Mouse (Mus musculus) naive thymus-derived CD4-positive, alpha-beta T cell, adult 2 months (primary cell): ENCODE measurements around the gene Dnajc5.
A peak's percentile ranks its signal among the peaks of the same experiment; 100 is the strongest.

Experiments used
- DNase-seq: peaks from one replicate; pipeline ENCODE4 v3.0.0-alpha.2; 2011; ENCODE audit warnings: low read depth

The Dnajc5 gene

DNA sequence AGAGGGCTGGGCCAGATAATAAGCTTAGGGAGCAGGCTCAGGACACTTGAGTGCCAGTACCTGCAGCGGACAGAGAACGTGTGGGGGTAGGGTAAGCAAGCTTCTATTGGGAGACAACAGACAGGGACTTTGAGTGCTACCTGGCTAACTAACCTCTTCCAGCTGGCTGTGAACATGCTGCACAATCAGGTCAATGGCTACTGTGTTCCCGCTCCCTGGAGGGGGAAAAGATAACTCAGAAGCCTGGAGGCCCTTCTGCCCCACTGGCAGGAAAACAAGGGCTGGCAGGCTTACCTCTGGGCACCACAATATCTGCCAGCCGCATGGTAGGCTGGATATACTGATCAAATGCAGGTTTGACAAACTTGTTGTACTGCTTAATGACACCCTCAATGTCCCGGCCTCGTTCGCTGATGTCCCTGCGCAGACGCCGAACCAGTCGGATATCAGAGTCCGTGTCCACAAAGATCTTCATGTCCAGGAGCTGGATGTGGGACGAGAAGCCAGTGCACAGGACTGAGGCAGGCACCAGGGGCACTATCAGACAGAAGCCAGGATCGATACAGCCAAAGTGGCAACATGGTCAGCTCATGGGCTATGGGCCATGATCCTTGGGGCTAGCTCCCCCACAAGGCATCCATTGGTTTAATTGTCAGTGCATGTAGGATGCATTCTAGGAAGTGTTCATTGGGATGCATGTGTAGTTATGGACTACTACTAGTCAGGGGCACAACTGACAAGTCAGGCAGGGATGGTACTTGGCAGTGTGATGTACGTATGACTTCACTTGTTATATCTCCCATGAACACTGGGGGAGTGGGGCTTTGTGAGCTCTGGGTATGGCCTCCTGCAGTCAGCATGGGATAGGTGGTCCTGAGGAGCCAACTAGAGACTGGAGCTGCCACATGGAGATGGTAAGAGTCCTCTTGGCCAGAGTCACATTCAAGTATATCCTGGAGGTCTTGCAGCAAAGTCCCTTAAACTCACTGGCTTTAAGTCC lies 52.9 kb downstream of the Dnajc5 start:
- DNase-seq: no peak

- no peak for DNase-seq
Observed at GRCm38 (mm10) chr2:181573961-181574360, 53.7 kb downstream of the Dnajc5 start.

- no peak for DNase-seq
Observed at GRCm38 (mm10) chr2:181574921-181575545, 54.7 kb downstream of the Dnajc5 start.

DNA sequence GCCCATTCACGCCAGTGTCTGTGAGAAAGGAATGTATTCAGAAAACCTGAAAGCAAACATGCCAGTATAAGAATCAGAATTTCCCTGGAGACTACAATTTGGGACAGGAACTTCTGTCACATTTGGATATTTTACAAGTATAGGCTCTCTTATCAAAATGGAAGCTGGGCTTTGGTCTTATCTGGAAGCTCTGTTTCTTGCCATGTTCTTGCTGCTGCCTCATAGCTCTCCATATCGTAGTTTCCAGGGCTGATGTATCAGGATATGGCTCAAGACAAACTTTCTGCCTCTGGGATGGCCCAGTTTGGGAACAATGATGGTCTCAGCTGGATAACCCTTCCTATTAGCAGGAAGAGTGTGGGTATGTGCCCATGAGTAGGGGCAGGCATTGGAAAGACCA lies 56.3 kb downstream of the Dnajc5 start:
- DNase-seq: no peak

- DNase-seq: no peak
Observed at GRCm38 (mm10) chr2:181577126-181577525, 56.8 kb downstream of the Dnajc5 start.

GRCm38 (mm10) chr2:181577981-181578581 lies 57.8 kb downstream of the Dnajc5 start:
- no peak for DNase-seq

- no peak for DNase-seq
Observed at GRCm38 (mm10) chr2:181578790-181579618, 58.7 kb downstream of the Dnajc5 start.

- DNase-seq: no peak
Observed at GRCm38 (mm10) chr2:181579681-181580080, 59.4 kb downstream of the Dnajc5 start.

- DNase-seq: no peak
Observed at GRCm38 (mm10) chr2:181580131-181580772, 60.0 kb downstream of the Dnajc5 start.

DNA sequence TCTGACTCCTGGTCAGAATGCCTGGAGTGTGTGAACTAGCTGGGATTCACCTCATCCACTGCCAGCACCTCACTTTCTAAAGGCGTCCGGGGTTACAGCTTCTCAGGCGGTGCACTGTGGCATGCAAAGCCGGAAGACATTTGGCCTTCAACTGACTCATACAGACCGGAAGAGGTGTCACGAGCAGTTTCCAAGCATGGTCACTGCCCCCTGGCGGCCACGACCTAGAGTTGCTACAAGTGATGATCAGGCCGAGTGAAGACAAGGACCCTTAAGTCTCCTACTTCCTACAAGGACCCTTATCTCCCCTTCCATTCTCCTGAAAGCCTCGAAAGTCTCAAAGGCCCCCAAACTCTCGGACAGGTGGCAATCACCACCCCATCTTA lies 60.7 kb downstream of the Dnajc5 start:
- peak; percentile 93 for DNase-seq

DNA sequence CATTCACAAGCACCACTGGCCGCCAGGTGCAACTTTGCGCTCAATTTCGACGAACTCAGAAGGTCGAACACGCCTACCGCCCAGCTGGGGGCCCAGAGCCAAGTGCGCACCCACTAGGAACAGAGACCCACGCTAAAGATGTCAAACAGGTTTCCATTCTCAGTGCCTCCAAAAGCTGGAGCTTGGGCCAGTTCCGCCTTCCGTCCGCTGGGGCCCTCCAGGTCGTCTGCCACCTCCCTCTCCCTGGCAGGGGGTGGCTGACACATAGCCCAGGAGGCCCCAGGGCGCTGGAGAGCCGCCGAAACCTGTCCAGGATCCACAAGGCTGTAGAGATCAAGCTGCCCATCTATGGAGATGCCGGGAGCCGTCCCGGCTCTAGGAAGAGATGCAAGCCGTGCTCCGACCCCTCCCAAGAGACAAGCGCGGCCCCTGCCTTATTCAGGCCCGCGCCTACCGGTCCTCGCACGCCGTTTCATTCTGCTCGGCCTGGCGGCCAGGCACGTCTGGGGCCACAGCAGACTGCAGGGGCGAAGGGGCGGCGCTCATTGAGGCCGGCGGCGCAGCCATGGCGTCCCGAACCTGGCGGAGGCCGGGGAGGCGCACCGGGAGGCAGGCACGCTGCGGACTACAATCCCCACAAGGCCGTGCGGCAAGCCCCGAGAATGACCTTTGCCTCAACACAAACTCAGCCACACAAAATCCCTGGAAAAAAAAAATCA lies 61.3 kb downstream of the Dnajc5 start:
- peak; percentile 78 for DNase-seq

DNA sequence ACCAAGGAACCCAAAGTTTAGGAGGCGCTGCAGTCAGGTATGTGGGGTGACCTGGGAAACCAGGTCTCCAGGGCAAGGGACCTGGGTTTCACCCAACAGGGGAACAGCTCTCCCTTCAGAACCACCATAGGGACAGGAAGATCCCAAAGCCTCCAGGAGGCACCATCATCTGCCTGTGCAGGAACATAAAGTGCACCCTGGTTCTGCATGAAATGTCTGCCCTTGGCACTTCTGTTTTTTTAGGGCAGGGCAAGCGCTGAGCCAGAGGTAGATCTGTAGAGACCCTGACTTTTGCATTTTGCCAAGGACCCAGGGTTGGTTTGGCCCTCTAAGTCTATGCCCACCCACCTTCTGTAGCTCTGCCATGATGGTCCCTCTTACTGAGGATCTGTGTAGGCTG lies 62.1 kb downstream of the Dnajc5 start:
- DNase-seq: no peak

DNA sequence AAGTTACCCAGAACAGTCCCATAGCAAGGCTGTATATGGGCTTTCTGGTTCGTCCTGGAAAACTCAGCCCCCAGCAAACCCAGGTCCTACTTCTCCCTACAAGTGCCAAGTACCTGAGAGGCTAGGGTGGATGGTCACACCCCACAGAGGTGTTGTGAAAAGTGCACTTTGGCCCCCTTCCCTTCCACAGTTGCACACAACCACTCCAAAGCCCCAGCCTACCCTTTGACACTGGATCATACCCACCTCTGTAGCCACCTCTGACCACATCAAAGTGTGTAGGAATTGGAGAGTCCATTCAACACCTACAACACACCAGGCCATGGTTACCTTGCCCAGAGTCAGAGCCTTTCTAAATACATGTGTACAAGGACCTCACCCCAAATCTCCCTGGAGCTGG lies 62.7 kb downstream of the Dnajc5 start:
- no peak for DNase-seq

GRCm38 (mm10) chr2:181583460-181584257 lies 63.4 kb downstream of the Dnajc5 start:
- DNase-seq: no peak

DNA sequence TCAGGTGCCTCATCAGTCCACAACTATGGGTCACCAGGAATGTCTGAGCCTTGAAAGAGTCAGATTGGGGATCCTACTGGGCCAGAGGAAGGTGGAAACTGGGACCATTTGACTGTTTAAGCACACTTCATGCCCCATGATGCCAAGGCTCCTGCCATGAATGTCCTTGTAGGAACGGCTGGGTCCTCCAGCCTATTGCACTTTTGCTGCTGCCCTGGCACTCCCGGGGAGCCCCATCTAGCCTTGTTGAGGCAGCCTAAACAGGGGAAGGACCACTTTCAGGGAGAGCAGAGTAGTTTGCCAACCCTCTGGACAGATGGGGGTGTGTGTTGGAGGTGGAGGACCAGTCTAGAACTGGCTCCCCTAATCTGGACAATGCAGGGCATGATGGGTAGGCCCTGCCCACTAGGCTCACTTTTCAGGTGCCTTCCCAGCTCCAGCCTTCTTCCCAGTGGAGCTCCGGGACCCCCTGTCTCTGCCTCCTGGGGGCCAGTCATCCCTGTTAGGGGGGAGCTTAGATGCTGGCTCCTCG lies 64.2 kb downstream of the Dnajc5 start, which contains the start of gene Uckl1:
TSS of gene Uckl1 (minus strand) at position 482 of the 532 bp plus-strand sequence.
- no peak for DNase-seq

GRCm38 (mm10) chr2:181585506-181585905 lies 65.2 kb downstream of the Dnajc5 start:
- DNase-seq: no peak

DNA sequence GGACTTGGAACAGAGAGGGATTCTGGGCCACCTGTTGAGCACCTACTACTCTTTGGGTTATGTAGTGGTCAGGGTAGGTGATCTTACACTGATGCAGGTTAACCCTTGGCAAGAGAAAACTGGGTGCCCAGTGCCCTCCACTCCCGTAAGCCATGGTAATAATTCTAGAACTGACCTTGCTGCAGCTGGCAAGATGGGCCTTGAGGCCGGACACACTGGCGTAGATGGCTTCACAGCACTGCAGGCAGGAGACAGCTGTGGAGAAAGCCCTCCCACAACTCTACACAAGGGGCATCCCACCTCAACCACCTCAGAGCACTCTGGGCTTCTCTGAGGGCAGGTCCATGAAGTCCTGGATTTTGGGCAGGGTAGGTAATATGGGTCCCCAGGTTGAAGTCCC lies 65.8 kb downstream of the Dnajc5 start:
- no peak for DNase-seq

DNA sequence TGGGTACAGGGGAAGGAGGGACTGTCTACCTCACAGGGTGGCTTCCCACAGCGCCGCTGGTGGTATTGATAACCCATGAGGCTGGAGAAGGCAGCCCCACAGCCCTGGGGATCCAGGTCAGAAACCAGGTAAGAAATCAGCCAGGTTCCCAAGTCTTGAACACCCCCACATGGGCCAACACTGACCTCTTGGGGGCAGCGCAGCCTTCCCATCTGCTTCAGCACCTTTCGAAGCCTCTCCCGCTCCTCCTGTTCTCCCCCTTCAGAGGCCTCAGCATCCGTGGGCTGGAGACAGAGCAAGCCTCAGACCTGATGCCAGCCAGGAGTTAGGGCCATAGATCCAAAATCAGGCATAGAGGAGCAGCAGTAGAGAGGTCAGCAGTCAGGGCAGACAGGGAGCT lies 67.5 kb downstream of the Dnajc5 start:
- no peak for DNase-seq

GRCm38 (mm10) chr2:181588229-181588780 lies 68.0 kb downstream of the Dnajc5 start:
- DNase-seq: no peak
